24 mouse cellular contexts compared by ENCODE assay signal in genomic region chr16:93110912-93111311, GRCm38 (mm10).
DNase-seq lines count a peak whose midpoint lies in the region; ATAC-seq and TF ChIP-seq lines count a peak whose summit lies in the region.
"Had no signal": no experiment of that assay in that cellular context is flagged by ENCODE, and none has a peak within 500 bp of the region (broad histone marks: within the 10 kb centered on the region; RNA-seq: fewer than 3 reads in every experiment).

No protein-coding gene starts in this region.

- DNase-seq in embryonic facial prominence, embryonic 10.5 days (ENCODE audit: low spot score) = no peak
- DNase-seq in heart, adult 2 months = no peak
- DNase-seq: adrenal gland, adult 8-10 months; adrenal gland, postnatal 14 days; adrenal gland, postnatal 36 days; B cell, adult 2 months; cerebellum, adult 18-20 months; cerebellum, adult 8-10 months; cerebellum, adult 9-11 months; cerebellum, postnatal 36 days; embryo, embryonic 11 days had no signal

- peak; percentile 35; the same call in 1 of the 2 replicates for ATAC-seq in embryonic facial prominence, embryonic 12.5 days (ENCODE audit: insufficient number of reproducible peaks, insufficient read depth, low FRiP score, low TSS enrichment)
- peak; percentile 43; the same call in 1 of the 2 replicates for ATAC-seq in embryonic facial prominence, embryonic 15.5 days (ENCODE audit: insufficient number of reproducible peaks, low FRiP score, low TSS enrichment, low read depth)
- no peak for ATAC-seq in neural tube, embryonic 15.5 days (ENCODE audit: low FRiP score)
- ATAC-seq: activated CD4-positive, CD25-positive, alpha-beta regulatory T cell, adult 4 months; CD4-positive, CD25-positive, alpha-beta regulatory T cell, adult 4 months; forebrain, embryonic 14.5 days; forebrain, embryonic 16.5 days; Patski had no signal

- intact Hi-C loops in heart, adult 2 months (cut with DNase I) = no loop called here

- H3K4me1 ChIP-seq in embryonic facial prominence, embryonic 12.5 days = no peaks in the 10 kb centered on the region; the same call in 1 of the 2 replicates
- no peaks in the 10 kb centered on the region for H3K4me1 ChIP-seq in embryonic facial prominence, embryonic 10.5 days
- H3K4me1 ChIP-seq in embryonic facial prominence, embryonic 15.5 days = peaks cover 12% of the 10 kb centered on the region; the same call in 1 of the 2 replicates
- H3K4me1 ChIP-seq in neural tube, embryonic 15.5 days = no peaks in the 10 kb centered on the region
- no peaks in the 10 kb centered on the region; the same call in 1 of the 2 replicates for H3K4me1 ChIP-seq in heart, adult 2 months (ENCODE audit: control insufficient read depth, insufficient read depth, low read length)
- H3K4me1 ChIP-seq: forebrain, embryonic 10.5 days; forebrain, embryonic 12.5 days had no signal

- no peak overlapping the region for H3K27ac ChIP-seq in embryonic facial prominence, embryonic 12.5 days
- H3K27ac ChIP-seq in embryonic facial prominence, embryonic 10.5 days (replicated peaks) = no peak overlapping the region
- H3K27ac ChIP-seq in embryonic facial prominence, embryonic 15.5 days (replicated peaks) = no peak overlapping the region
- H3K27ac ChIP-seq in neural tube, embryonic 15.5 days (replicated peaks) = no peak overlapping the region
- H3K27ac ChIP-seq in heart, adult 2 months = no peak overlapping the region
- H3K27ac ChIP-seq: forebrain, embryonic 10.5 days; forebrain, embryonic 12.5 days had no signal

- no peak for TF ChIP-seq EP300 in heart, adult 2 months (IDR thresholded peaks at IDR 0.05; ENCODE audit: insufficient read depth, low read depth, low read length)

- H3K36me3 ChIP-seq in embryonic facial prominence, embryonic 12.5 days = no peaks in the 10 kb centered on the region
- H3K36me3 ChIP-seq in embryonic facial prominence, embryonic 10.5 days (replicated peaks) = no peaks in the 10 kb centered on the region
- H3K36me3 ChIP-seq in embryonic facial prominence, embryonic 15.5 days = no peaks in the 10 kb centered on the region; the same call in 1 of the 2 replicates
- no peaks in the 10 kb centered on the region for H3K36me3 ChIP-seq in myocyte (ENCODE audit: control insufficient read depth, insufficient read depth)
- H3K36me3 ChIP-seq in neural tube, embryonic 15.5 days = no peaks in the 10 kb centered on the region
- no peaks in the 10 kb centered on the region for H3K36me3 ChIP-seq in heart, adult 2 months (ENCODE audit: control insufficient read depth, insufficient read depth, low read length)
- H3K36me3 ChIP-seq: forebrain, embryonic 10.5 days; forebrain, embryonic 12.5 days; G1E had no signal

- 76% methylated on average over 3 of the region's 3 CpGs for WGBS in embryonic facial prominence, embryonic 12.5 days
- 80% methylated on average over 3 of the region's 3 CpGs for WGBS in embryonic facial prominence, embryonic 10.5 days
- WGBS in embryonic facial prominence, embryonic 15.5 days = 67% methylated on average over 3 of the region's 3 CpGs
- 80% methylated on average over 3 of the region's 3 CpGs for WGBS in neural tube, embryonic 15.5 days
- 93% methylated on average over 3 of the region's 3 CpGs for WGBS in heart, adult 2 months

- no peaks in the 10 kb centered on the region for H3K79me2 ChIP-seq in myocyte (ENCODE audit: control insufficient read depth, insufficient read depth)
- no peaks in the 10 kb centered on the region for H3K79me2 ChIP-seq in heart, adult 2 months (replicated peaks; ENCODE audit: control insufficient read depth, insufficient read depth, low read length)

- no peaks in the 10 kb centered on the region for H3K27me3 ChIP-seq in embryonic facial prominence, embryonic 12.5 days
- H3K27me3 ChIP-seq in embryonic facial prominence, embryonic 10.5 days (replicated peaks; ENCODE audit: low read depth, poor library complexity, severe bottlenecking) = no peaks in the 10 kb centered on the region
- H3K27me3 ChIP-seq in embryonic facial prominence, embryonic 15.5 days = no peaks in the 10 kb centered on the region
- H3K27me3 ChIP-seq in myocyte (ENCODE audit: control insufficient read depth, insufficient read depth, insufficient read length) = no peaks in the 10 kb centered on the region
- no peaks in the 10 kb centered on the region for H3K27me3 ChIP-seq in neural tube, embryonic 15.5 days (replicated peaks)
- no peaks in the 10 kb centered on the region for H3K27me3 ChIP-seq in heart, adult 2 months (ENCODE audit: control insufficient read depth, insufficient read depth, low read length)
- H3K27me3 ChIP-seq: CH12.LX; forebrain, embryonic 12.5 days; Patski had no signal

- H3K4me2 ChIP-seq in embryonic facial prominence, embryonic 12.5 days (replicated peaks) = no peak overlapping the region
- H3K4me2 ChIP-seq in embryonic facial prominence, embryonic 15.5 days (replicated peaks) = no peak overlapping the region
- H3K4me2 ChIP-seq in myocyte (ENCODE audit: low read depth) = no peak overlapping the region
- no peak overlapping the region for H3K4me2 ChIP-seq in neural tube, embryonic 15.5 days
- H3K4me2 ChIP-seq: forebrain, embryonic 12.5 days had no signal

- no peak for TF ChIP-seq CTCF in heart, adult 2 months (IDR thresholded peaks at IDR 0.05)

- H3ac ChIP-seq in myocyte (ENCODE audit: control insufficient read depth, insufficient read length) = no peak overlapping the region

- H3K4me3 ChIP-seq in embryonic facial prominence, embryonic 12.5 days = no peak overlapping the region
- H3K4me3 ChIP-seq in embryonic facial prominence, embryonic 10.5 days = no peak overlapping the region
- H3K4me3 ChIP-seq in embryonic facial prominence, embryonic 15.5 days (replicated peaks) = no peak overlapping the region
- no peak overlapping the region for H3K4me3 ChIP-seq in myocyte
- no peak overlapping the region for H3K4me3 ChIP-seq in neural tube, embryonic 15.5 days (replicated peaks)
- no peak overlapping the region for H3K4me3 ChIP-seq in heart, adult 2 months
- H3K4me3 ChIP-seq: forebrain, embryonic 10.5 days; forebrain, embryonic 12.5 days had no signal

- no peak overlapping the region for H3K9ac ChIP-seq in embryonic facial prominence, embryonic 12.5 days
- no peak overlapping the region for H3K9ac ChIP-seq in embryonic facial prominence, embryonic 15.5 days
- no peak overlapping the region for H3K9ac ChIP-seq in neural tube, embryonic 15.5 days (replicated peaks)
- no peak overlapping the region for H3K9ac ChIP-seq in heart, adult 2 months (ENCODE audit: low read depth, low read length)
- H3K9ac ChIP-seq: forebrain, embryonic 12.5 days had no signal

- H3K9me3 ChIP-seq in embryonic facial prominence, embryonic 12.5 days = peaks cover 5% of the 10 kb centered on the region; the same call in 1 of the 2 replicates
- no peaks in the 10 kb centered on the region for H3K9me3 ChIP-seq in embryonic facial prominence, embryonic 10.5 days
- H3K9me3 ChIP-seq in embryonic facial prominence, embryonic 15.5 days (replicated peaks) = no peaks in the 10 kb centered on the region
- H3K9me3 ChIP-seq in neural tube, embryonic 15.5 days (replicated peaks) = 0 out of 2 replicates have a peak, but pooled peaks cover 3% of the 10 kb centered on the region
- H3K9me3 ChIP-seq: forebrain, embryonic 10.5 days; forebrain, embryonic 12.5 days had no signal

- no peak for TF ChIP-seq POLR2A in myocyte (IDR thresholded peaks at IDR 0.05; ENCODE audit: insufficient read length, low read depth)
- TF ChIP-seq POLR2A in heart, adult 2 months (IDR thresholded peaks at IDR 0.05; ENCODE audit: insufficient read depth, low read depth, low read length) = no peak

TF ChIP-seq in myocyte, 11 proteins besides CTCF, POLR2A, EP300 and RAD21:
- TF ChIP-seq MYOD1 (IDR thresholded peaks at IDR 0.05; ENCODE audit: control insufficient read depth in 1 of 3, insufficient read length in 2 of 3, low read depth in 2 of 3) = peak in 2 of 3 experiments; percentile 47 to 62
- TF ChIP-seq MAX (IDR thresholded peaks at IDR 0.05; ENCODE audit: low read depth) = no peak
- peak in 1 of 3 experiments; percentile 68 for TF ChIP-seq MYOG (IDR thresholded peaks at IDR 0.05; ENCODE audit: control insufficient read depth in 1 of 3, insufficient read depth in 1 of 3, insufficient read length in 2 of 3, low read depth in 2 of 3)
- TF ChIP-seq E2F4 (IDR thresholded peaks at IDR 0.05; ENCODE audit: insufficient read depth) = no peak
